Mouse (Mus musculus) forebrain, embryonic 13.5 days (tissue): Measurements from ENCODE around the gene 9430097D07Rik. TPM values are rescaled to one million over a fixed set of nuclear protein-coding genes. Genes with fewer than 3 reads are reported as not detected.

Experiments used
- ATAC-seq: fragments of 200-750 bp; cut with Nextera tagmentation; 2 replicates; pipeline ENCODE4 v1.8.0; 2017
- H3K27ac ChIP-seq: fragments of 300-500 bp; sonication (generic); 2 replicates; pipeline ENCODE4 v1.5.1; 2015; ENCODE audit warnings: inconsistent platforms, mild to moderate bottlenecking, moderate library complexity
- H3K27me3 ChIP-seq: fragments of 300-500 bp; sonication (generic); 2 replicates; pipeline ENCODE4 v1.6.1; 2015; ENCODE audit warnings: mild to moderate bottlenecking, inconsistent platforms
- H3K36me3 ChIP-seq: fragments of 300-500 bp; sonication (generic); 2 replicates; pipeline ENCODE4 v1.6.1; 2015; ENCODE audit warnings: mild to moderate bottlenecking, inconsistent platforms; ENCODE audit not compliant: poor library complexity, severe bottlenecking
- H3K4me1 ChIP-seq: fragments of 300-500 bp; sonication (generic); 2 replicates; pipeline ENCODE4 v1.6.1; 2015; ENCODE audit warnings: inconsistent platforms
- H3K4me2 ChIP-seq: fragments of 300-500 bp; sonication (generic); 2 replicates; pipeline ENCODE4 v1.6.1; 2015; ENCODE audit warnings: inconsistent platforms, mild to moderate bottlenecking, moderate library complexity
- H3K4me3 ChIP-seq: fragments of 300-500 bp; sonication (generic); 2 replicates; pipeline ENCODE4 v1.5.1; 2015; ENCODE audit warnings: mild to moderate bottlenecking, inconsistent platforms
- H3K9ac ChIP-seq: fragments of 300-500 bp; sonication (generic); 2 replicates; pipeline ENCODE4 v1.6.1; 2015; ENCODE audit warnings: mild to moderate bottlenecking, inconsistent platforms
- H3K9me3 ChIP-seq: fragments of 300-500 bp; sonication (generic); replicated peaks from 2 replicates; pipeline ENCODE4 v1.6.1; 2016; ENCODE audit warnings: inconsistent platforms
- WGBS: fragments of 180-500 bp; shearing (Covaris S2); methylation state at CpG from one replicate; pipeline ENCODE4 v1.1.7; 2015; 5-methylcytosine and 5-hydroxymethylcytosine counted together
- polyA plus RNA-seq: library from polyadenylated mRNA; unstranded; fragments of >200 nt; fragmentation: Nextera tagmentation; extraction: Ambion mirVana; gene quantifications from 2 replicates; pipeline ENCODE4 v1.2.1, GENCODE M21; 2015

The 9430097D07Rik gene
- polyA plus RNA-seq, 1 experiment from 2014 or later, result 0.18 TPM

GRCm38 (mm10) chr2:32536634-32537359 lies 38.7 kb downstream of the 9430097D07Rik start:
- Histone ChIP-seq H3K27ac (no peak overlapping the region; the same call in 1 of the 2 replicates), H3K4me3 (peak overlapping the region; percentile 93), H3K9ac (peak overlapping the region; percentile 92), H3K36me3 (no peaks in the 10 kb centered on the region), H3K27me3 (no peaks in the 10 kb centered on the region), H3K4me1 (peaks cover 57% of the 10 kb centered on the region), H3K9me3 (no peaks in the 10 kb centered on the region), H3K4me2 (peak overlapping the region; percentile 84)
- WGBS, result 4% methylated on average over 11 of the region's 11 CpGs
- ATAC-seq, result no peak

- Histone ChIP-seq H3K27ac (peak overlapping the region; percentile 35; the same call in 1 of the 2 replicates), H3K4me1 (peaks cover 57% of the 10 kb centered on the region)
- no peak for ATAC-seq
These were observed 39.3 kb downstream of the 9430097D07Rik start for GRCm38 (mm10) chr2:32536086-32536633.

GRCm38 (mm10) chr2:32535501-32535991 lies 39.9 kb downstream of the 9430097D07Rik start:
- Histone ChIP-seq H3K4me3 (peak overlapping the region; percentile 93), H3K9ac (peak overlapping the region; percentile 92), H3K27me3 (no peaks in the 10 kb centered on the region), H3K36me3 (no peaks in the 10 kb centered on the region), H3K9me3 (no peaks in the 10 kb centered on the region), H3K27ac (peak overlapping the region; percentile 88), H3K4me1 (peaks cover 57% of the 10 kb centered on the region), H3K4me2 (peak overlapping the region; percentile 84)
- 0% methylated on average over 41 of the region's 56 CpGs for WGBS
- ATAC-seq, result no peak

More at GRCm38 (mm10) chr2:32536086-32536633, 39.3 kb downstream of the 9430097D07Rik start:
- Histone ChIP-seq H3K9ac (peak overlapping the region; percentile 92), H3K36me3 (no peaks in the 10 kb centered on the region), H3K9me3 (no peaks in the 10 kb centered on the region), H3K4me3 (peak overlapping the region; percentile 93), H3K27me3 (no peaks in the 10 kb centered on the region), H3K4me2 (peak overlapping the region; percentile 84)
- WGBS, result under 1% methylated on average over 14 of the region's 14 CpGs

GRCm38 (mm10) chr2:32534733-32535471 lies 40.6 kb downstream of the 9430097D07Rik start, which contains the start of gene Fam102a:
Fam102a (plus strand) TSS chr2:32535332.
- Histone ChIP-seq H3K4me3 (peak within 1 kb of the TSS; percentile 93), H3K27me3 (no peaks in the 10 kb centered on the region), H3K9me3 (no peaks in the 10 kb centered on the region), H3K36me3 (no peaks in the 10 kb centered on the region), H3K27ac (peak within 1 kb of the TSS; percentile 88), H3K9ac (peak within 1 kb of the TSS; percentile 92), H3K4me2 (peak within 1 kb of the TSS; percentile 84), H3K4me1 (peaks cover 54% of the 10 kb centered on the region)
- WGBS, result under 1% methylated on average over 66 of the region's 67 CpGs
- peak; percentile 98 for ATAC-seq

- H3K9ac ChIP-seq, result peak overlapping the region; percentile 73
- H3K4me2 ChIP-seq, result peak overlapping the region; percentile 84
- H3K9me3 ChIP-seq, result no peaks in the 10 kb centered on the region
- no peaks in the 10 kb centered on the region for H3K36me3 ChIP-seq
- H3K27ac ChIP-seq, result peak overlapping the region; percentile 77
- H3K4me3 ChIP-seq, result peak overlapping the region; percentile 93
- peaks cover 47% of the 10 kb centered on the region for H3K4me1 ChIP-seq
- ATAC-seq, result no peak
- H3K27me3 ChIP-seq, result no peaks in the 10 kb centered on the region
- WGBS, result 12% methylated on average over 13 of the region's 13 CpGs
These were observed 41.3 kb downstream of the 9430097D07Rik start for GRCm38 (mm10) chr2:32534061-32534732.

- Histone ChIP-seq H3K36me3 (no peaks in the 10 kb centered on the region), H3K9ac (no peak overlapping the region), H3K4me2 (no peak overlapping the region), H3K4me1 (peaks cover 37% of the 10 kb centered on the region), H3K27ac (no peak overlapping the region), H3K27me3 (no peaks in the 10 kb centered on the region), H3K4me3 (no peak overlapping the region), H3K9me3 (no peaks in the 10 kb centered on the region)
- ATAC-seq, result no peak
- WGBS, result 94% methylated on average over 2 of the region's 2 CpGs
These were observed 42.3 kb downstream of the 9430097D07Rik start for GRCm38 (mm10) chr2:32533163-32533562.

- H3K4me3 ChIP-seq, result no peak overlapping the region
- H3K9me3 ChIP-seq, result no peaks in the 10 kb centered on the region
- ATAC-seq, result no peak
These were observed 45.0 kb downstream of the 9430097D07Rik start for GRCm38 (mm10) chr2:32530479-32530878.

GRCm38 (mm10) chr2:32528326-32528725 lies 47.2 kb downstream of the 9430097D07Rik start:
- Histone ChIP-seq H3K27me3 (no peaks in the 10 kb centered on the region), H3K27ac (no peak overlapping the region), H3K36me3 (no peaks in the 10 kb centered on the region), H3K9ac (no peak overlapping the region), H3K9me3 (no peaks in the 10 kb centered on the region), H3K4me1 (no peaks in the 10 kb centered on the region), H3K4me3 (no peak overlapping the region), H3K4me2 (no peak overlapping the region)
- no peak for ATAC-seq
- 94% methylated on average over 1 of the region's 1 CpGs for WGBS

More at GRCm38 (mm10) chr2:32530479-32530878, 45.0 kb downstream of the 9430097D07Rik start:
- no peak overlapping the region for H3K27ac ChIP-seq
- H3K27me3 ChIP-seq, result no peaks in the 10 kb centered on the region
- H3K9ac ChIP-seq, result no peak overlapping the region
- 83% methylated on average over 2 of the region's 2 CpGs for WGBS
- H3K4me1 ChIP-seq, result peaks cover 12% of the 10 kb centered on the region
- H3K4me2 ChIP-seq, result no peak overlapping the region
- no peaks in the 10 kb centered on the region for H3K36me3 ChIP-seq

- Histone ChIP-seq H3K4me2 (no peak overlapping the region), H3K4me3 (no peak overlapping the region), H3K4me1 (no peaks in the 10 kb centered on the region), H3K9ac (no peak overlapping the region), H3K27ac (no peak overlapping the region), H3K36me3 (no peaks in the 10 kb centered on the region), H3K27me3 (no peaks in the 10 kb centered on the region), H3K9me3 (no peaks in the 10 kb centered on the region)
- ATAC-seq, result no peak
- 69% methylated on average over 14 of the region's 14 CpGs for WGBS
These were observed 48.0 kb downstream of the 9430097D07Rik start for GRCm38 (mm10) chr2:32527468-32527966.

- Histone ChIP-seq H3K36me3 (no peaks in the 10 kb centered on the region), H3K4me3 (no peak overlapping the region), H3K4me1 (no peaks in the 10 kb centered on the region), H3K27me3 (no peaks in the 10 kb centered on the region), H3K9me3 (no peaks in the 10 kb centered on the region), H3K27ac (peak overlapping the region; percentile 16; the same call in 1 of the 2 replicates), H3K4me2 (no peak overlapping the region), H3K9ac (no peak overlapping the region)
- WGBS, result 88% methylated on average over 12 of the region's 12 CpGs
- no peak for ATAC-seq
These were observed 49.7 kb downstream of the 9430097D07Rik start for GRCm38 (mm10) chr2:32525816-32526215.

- Histone ChIP-seq H3K4me3 (no peak overlapping the region), H3K9ac (no peak overlapping the region), H3K9me3 (no peaks in the 10 kb centered on the region), H3K27ac (no peak overlapping the region), H3K4me1 (no peaks in the 10 kb centered on the region), H3K4me2 (no peak overlapping the region), H3K36me3 (no peaks in the 10 kb centered on the region), H3K27me3 (no peaks in the 10 kb centered on the region)
- WGBS, result 92% methylated on average over 13 of the region's 13 CpGs
- no peak for ATAC-seq
These were observed 50.9 kb downstream of the 9430097D07Rik start for GRCm38 (mm10) chr2:32524536-32525031.
